Mouse (Mus musculus): ENCODE measurements around the gene Gins3. TPM values are rescaled to one million over a fixed set of nuclear protein-coding genes. Genes with fewer than 3 reads are reported as not detected.
"Not testable (repeated sequence)": the region's sequence is repeated elsewhere in the genome, so short reads cannot be mapped to it uniquely, and the experiment has no call there.

Gene Gins3
- polyA plus RNA-seq, 1 experiment from 2014 or later, result 16.4 TPM

- H3K4me3 ChIP-seq; H3K27me3 ChIP-seq (replicated peaks); H3K9me3 ChIP-seq; ATAC-seq (ENCODE audit: extremely low read depth, insufficient number of reproducible peaks, low FRiP score, low TSS enrichment); H3K36me3 ChIP-seq: not testable (repeated sequence)
- peak overlapping the region; percentile 50; the same call in 1 of the 2 replicates for H3K9ac ChIP-seq
- H3K4me2 ChIP-seq, result peak overlapping the region; percentile 48
- peaks cover 17% of the 10 kb centered on the region; the same call in 1 of the 2 replicates for H3K4me1 ChIP-seq
- 25% methylated on average over 4 of the region's 5 CpGs for WGBS
- peak overlapping the region; percentile 80 for H3K27ac ChIP-seq (replicated peaks)
Measured at GRCm38 (mm10) chr8:95606509-95606908, 26.7 kb upstream of the Gins3 start.

- peak overlapping the region; percentile 50 for H3K9ac ChIP-seq
- no peaks in the 10 kb centered on the region; the same call in 1 of the 2 replicates for H3K27me3 ChIP-seq (replicated peaks)
- peak overlapping the region; percentile 48 for H3K4me2 ChIP-seq
- WGBS, result 25% methylated on average over 9 of the region's 9 CpGs
- no peak for ATAC-seq (ENCODE audit: extremely low read depth, insufficient number of reproducible peaks, low FRiP score, low TSS enrichment)
- H3K9me3 ChIP-seq, result no peaks in the 10 kb centered on the region
- H3K4me3 ChIP-seq, result no peak overlapping the region
- H3K4me1 ChIP-seq, result peaks cover 22% of the 10 kb centered on the region; the same call in 1 of the 2 replicates
- no peaks in the 10 kb centered on the region for H3K36me3 ChIP-seq
- peak overlapping the region; percentile 80 for H3K27ac ChIP-seq (replicated peaks)
Measured at GRCm38 (mm10) chr8:95607210-95607609, 26.0 kb upstream of the Gins3 start.

- no peak for ATAC-seq (ENCODE audit: extremely low read depth, insufficient number of reproducible peaks, low FRiP score, low TSS enrichment)
- Histone ChIP-seq H3K36me3 (no peaks in the 10 kb centered on the region), H3K4me3 (no peak overlapping the region), H3K27me3 (replicated peaks) (peaks cover 10% of the 10 kb centered on the region), H3K9ac (no peak overlapping the region), H3K9me3 (no peaks in the 10 kb centered on the region), H3K4me1 (peaks cover 24% of the 10 kb centered on the region; the same call in 1 of the 2 replicates), H3K27ac (replicated peaks) (no peak overlapping the region), H3K4me2 (no peak overlapping the region)
- WGBS, result 83% methylated on average over 5 of the region's 5 CpGs
Measured at GRCm38 (mm10) chr8:95609406-95609805, 23.8 kb upstream of the Gins3 start.

GRCm38 (mm10) chr8:95610749-95611148 lies 22.5 kb upstream of the Gins3 start:
- peaks cover 10% of the 10 kb centered on the region for H3K27me3 ChIP-seq (replicated peaks)

GRCm38 (mm10) chr8:95611769-95612168 lies 21.5 kb upstream of the Gins3 start:
- no peak for ATAC-seq (ENCODE audit: extremely low read depth, insufficient number of reproducible peaks, low FRiP score, low TSS enrichment)
- Histone ChIP-seq H3K4me2 (peak overlapping the region; percentile 54), H3K4me1 (peaks cover 22% of the 10 kb centered on the region; the same call in 1 of the 2 replicates)

More at GRCm38 (mm10) chr8:95610749-95611148, 22.5 kb upstream of the Gins3 start:
- H3K9ac ChIP-seq, result no peak overlapping the region
- H3K27ac ChIP-seq (replicated peaks), result no peak overlapping the region
- peaks cover 24% of the 10 kb centered on the region; the same call in 1 of the 2 replicates for H3K4me1 ChIP-seq
- H3K9me3 ChIP-seq, result no peaks in the 10 kb centered on the region
- 56% methylated on average over 14 of the region's 14 CpGs for WGBS
- H3K4me2 ChIP-seq, result no peak overlapping the region
- no peaks in the 10 kb centered on the region for H3K36me3 ChIP-seq
- H3K4me3 ChIP-seq, result no peak overlapping the region
- no peak; the same call in 1 of the 2 replicates for ATAC-seq (ENCODE audit: extremely low read depth, insufficient number of reproducible peaks, low FRiP score, low TSS enrichment)

GRCm38 (mm10) chr8:95616383-95616782 lies 16.9 kb upstream of the Gins3 start:
- Histone ChIP-seq H3K36me3 (no peaks in the 10 kb centered on the region), H3K27me3 (replicated peaks) (peaks cover 15% of the 10 kb centered on the region), H3K4me3 (no peak overlapping the region), H3K4me1 (peaks cover 7% of the 10 kb centered on the region; the same call in 1 of the 2 replicates), H3K9ac (no peak overlapping the region), H3K9me3 (no peaks in the 10 kb centered on the region), H3K27ac (replicated peaks) (no peak overlapping the region), H3K4me2 (no peak overlapping the region)
- WGBS, result 81% methylated on average over 7 of the region's 7 CpGs
- no peak for ATAC-seq (ENCODE audit: extremely low read depth, insufficient number of reproducible peaks, low FRiP score, low TSS enrichment)

More at GRCm38 (mm10) chr8:95611769-95612168, 21.5 kb upstream of the Gins3 start:
- Histone ChIP-seq H3K9me3 (no peaks in the 10 kb centered on the region), H3K9ac (peak overlapping the region; percentile 4; the same call in 1 of the 2 replicates), H3K36me3 (no peaks in the 10 kb centered on the region), H3K27ac (replicated peaks) (no peak overlapping the region), H3K4me3 (peak overlapping the region; percentile 7; the same call in 1 of the 2 replicates), H3K27me3 (replicated peaks) (peaks cover 10% of the 10 kb centered on the region)
- WGBS, result 64% methylated on average over 5 of the region's 5 CpGs

- H3K9me3 ChIP-seq, result no peaks in the 10 kb centered on the region
- no peaks in the 10 kb centered on the region; the same call in 1 of the 2 replicates for H3K4me1 ChIP-seq
- no peak overlapping the region for H3K9ac ChIP-seq
- no peaks in the 10 kb centered on the region for H3K36me3 ChIP-seq
- no peak overlapping the region for H3K4me2 ChIP-seq
- WGBS, result 87% methylated on average over 2 of the region's 2 CpGs
- no peak overlapping the region for H3K27ac ChIP-seq (replicated peaks)
- peaks cover 5% of the 10 kb centered on the region; the same call in 1 of the 2 replicates for H3K27me3 ChIP-seq (replicated peaks)
- H3K4me3 ChIP-seq, result no peak overlapping the region
- no peak for ATAC-seq (ENCODE audit: extremely low read depth, insufficient number of reproducible peaks, low FRiP score, low TSS enrichment)
Measured at GRCm38 (mm10) chr8:95620046-95620445, 13.2 kb upstream of the Gins3 start.

- no peaks in the 10 kb centered on the region for H3K36me3 ChIP-seq
- peaks cover 18% of the 10 kb centered on the region; the same call in 1 of the 2 replicates for H3K27me3 ChIP-seq (replicated peaks)
- H3K4me2 ChIP-seq, result no peak overlapping the region
- no peak overlapping the region for H3K9ac ChIP-seq
- 80% methylated on average over 2 of the region's 2 CpGs for WGBS
- no peak for ATAC-seq (ENCODE audit: extremely low read depth, insufficient number of reproducible peaks, low FRiP score, low TSS enrichment)
- no peak overlapping the region for H3K27ac ChIP-seq (replicated peaks)
- H3K4me1 ChIP-seq, result no peaks in the 10 kb centered on the region; the same call in 1 of the 2 replicates
- H3K4me3 ChIP-seq, result no peak overlapping the region
- H3K9me3 ChIP-seq, result no peaks in the 10 kb centered on the region
Measured at GRCm38 (mm10) chr8:95624833-95625232, 8.4 kb upstream of the Gins3 start.

GRCm38 (mm10) chr8:95632840-95633239 lies 413 bp upstream of the Gins3 start:
- H3K4me1 ChIP-seq, result peaks cover 10% of the 10 kb centered on the region
- no peaks in the 10 kb centered on the region for H3K9me3 ChIP-seq
- ATAC-seq (ENCODE audit: extremely low read depth, insufficient number of reproducible peaks, low FRiP score, low TSS enrichment), result no peak
- no peak overlapping the region for H3K9ac ChIP-seq
- H3K27ac ChIP-seq (replicated peaks), result no peak overlapping the region; the same call in 1 of the 2 replicates
- peaks cover 2% of the 10 kb centered on the region for H3K36me3 ChIP-seq
- H3K27me3 ChIP-seq (replicated peaks), result 0 out of 2 replicates have a peak, but pooled peaks cover 8% of the 10 kb centered on the region
- peak overlapping the region; percentile 89 for H3K4me3 ChIP-seq
- whole genome bisulfite sequencing, result 80% methylated on average over 6 of the region's 6 CpGs
- peak overlapping the region; percentile 81 for H3K4me2 ChIP-seq

GRCm38 (mm10) chr8:95634063-95634340 lies 749 bp downstream of the Gins3 start:
- Histone ChIP-seq H3K9me3 (no peaks in the 10 kb centered on the region), H3K4me2 (peak overlapping the region; percentile 81), H3K9ac (peak overlapping the region; percentile 89), H3K27ac (replicated peaks) (no peak overlapping the region), H3K27me3 (replicated peaks) (0 out of 2 replicates have a peak, but pooled peaks cover under 1% of the 10 kb centered on the region), H3K4me1 (peaks cover 10% of the 10 kb centered on the region), H3K36me3 (peaks cover 11% of the 10 kb centered on the region), H3K4me3 (peak overlapping the region; percentile 89)
- 6% methylated on average over 6 of the region's 6 CpGs for WGBS
- no peak for ATAC-seq (ENCODE audit: extremely low read depth, insufficient number of reproducible peaks, low FRiP score, low TSS enrichment)

GRCm38 (mm10) chr8:95644942-95645341 lies 11.7 kb downstream of the Gins3 start:
- no peak overlapping the region for H3K27ac ChIP-seq (replicated peaks)
- no peaks in the 10 kb centered on the region for H3K9me3 ChIP-seq
- ATAC-seq (ENCODE audit: extremely low read depth, insufficient number of reproducible peaks, low FRiP score, low TSS enrichment), result no peak
- no peak overlapping the region for H3K9ac ChIP-seq
- 81% methylated on average over 2 of the region's 2 CpGs for WGBS
- peaks cover 49% of the 10 kb centered on the region for H3K36me3 ChIP-seq
- H3K4me2 ChIP-seq, result no peak overlapping the region
- H3K27me3 ChIP-seq (replicated peaks), result no peaks in the 10 kb centered on the region
- peaks cover 9% of the 10 kb centered on the region; the same call in 1 of the 2 replicates for H3K4me1 ChIP-seq
- H3K4me3 ChIP-seq, result no peak overlapping the region

- Histone ChIP-seq H3K9me3 (no peaks in the 10 kb centered on the region), H3K27me3 (replicated peaks) (no peaks in the 10 kb centered on the region), H3K27ac (replicated peaks) (no peak overlapping the region), H3K4me1 (peaks cover 9% of the 10 kb centered on the region; the same call in 1 of the 2 replicates), H3K4me2 (no peak overlapping the region), H3K36me3 (peaks cover 24% of the 10 kb centered on the region), H3K9ac (no peak overlapping the region), H3K4me3 (no peak overlapping the region)
- 62% methylated on average over 3 of the region's 3 CpGs for WGBS
- ATAC-seq (ENCODE audit: extremely low read depth, insufficient number of reproducible peaks, low FRiP score, low TSS enrichment), result no peak
Measured at GRCm38 (mm10) chr8:95648251-95648650, 15.0 kb downstream of the Gins3 start.
